Mouse (Mus musculus) thymus, adult 2 months (tissue): Measurements from ENCODE around the gene Dnajc12.

Experiments used
- CTCF ChIP-seq: fragments of 200-500 bp; IDR thresholded peaks from 2 replicates; pipeline ENCODE4 v1.5.1; 2012; ENCODE audit warnings: mild to moderate bottlenecking, control low read depth, low read length, moderate library complexity, borderline replicate concordance; ENCODE audit not compliant: control insufficient read depth, poor library complexity, insufficient read depth; ENCODE audit errors: extremely low read depth
- POLR2A ChIP-seq: fragments of 200-500 bp; IDR thresholded peaks from 2 replicates; pipeline ENCODE4 v1.6.1; 2012; ENCODE audit warnings: mild to moderate bottlenecking, low read length, control low read depth, moderate library complexity; ENCODE audit not compliant: control insufficient read depth, poor library complexity, insufficient read depth; ENCODE audit errors: extremely low read depth

GRCm38 (mm10) chr10:63360502-63360901, 21.7 kb upstream of the Dnajc12 start:
- TF ChIP-seq POLR2A: no peak
- no peak for TF ChIP-seq CTCF
